Mouse (Mus musculus) bone marrow, adult 2 months (tissue): Measurements from ENCODE around the gene Mucl3. TPM values are rescaled to one million over a fixed set of nuclear protein-coding genes. Genes with fewer than 3 reads are reported as not detected.

Source experiments
- H3K27ac ChIP-seq: fragments of 200-500 bp; 2 replicates; pipeline ENCODE4 v1.5.1; 2012; ENCODE audit warnings: low read depth, mild to moderate bottlenecking, control low read depth, inconsistent platforms, low read length; ENCODE audit not compliant: control insufficient read depth, poor library complexity, insufficient read depth
- H3K4me1 ChIP-seq: fragments of 200-500 bp; 2 replicates; pipeline ENCODE4 v1.6.1; 2011; ENCODE audit warnings: low read length; ENCODE audit not compliant: control insufficient read depth, insufficient read depth
- H3K4me3 ChIP-seq: fragments of 200-500 bp; replicated peaks from 2 replicates; pipeline ENCODE3; 2011; ENCODE audit warnings: mild to moderate bottlenecking, low read depth, low read length, control low read depth; ENCODE audit not compliant: control insufficient read depth
- CTCF ChIP-seq: fragments of 200-500 bp; IDR thresholded peaks from 2 replicates; pipeline ENCODE4 v1.5.1; 2011; ENCODE audit warnings: low read length, control low read depth; ENCODE audit not compliant: control insufficient read depth, insufficient read depth
- POLR2A ChIP-seq: fragments of 200-500 bp; IDR thresholded peaks from 2 replicates; pipeline ENCODE4 v1.6.1; 2011; ENCODE audit warnings: low read depth, mild to moderate bottlenecking, control low read depth, low read length, borderline replicate concordance; ENCODE audit not compliant: control insufficient read depth
- WGBS: fragments of 180-500 bp; shearing (Covaris S2); methylation state at CpG from one replicate; pipeline ENCODE4 v1.1.7; 2018; 5-methylcytosine and 5-hydroxymethylcytosine counted together
- polyA plus RNA-seq: library from polyadenylated mRNA; stranded (reverse); fragments of >200 nt; gene quantifications from 2 replicates; pipeline ENCODE4 v1.2.4, GENCODE M21; 2011; ENCODE audit warnings: low replicate concordance; ENCODE audit not compliant: missing spikeins, insufficient read depth, insufficient read length

Mucl3 gene
- polyA plus RNA-seq, 1 experiment: not detected

- no peak for TF ChIP-seq POLR2A
- no peak for TF ChIP-seq CTCF
- H3K4me1 ChIP-seq: no peaks in the 10 kb centered on the region
- H3K4me3 ChIP-seq: peak within 1 kb of the TSS; percentile 64
- 2% methylated on average over 23 of the region's 23 CpGs for WGBS
- no peak within 1 kb of the TSS for H3K27ac ChIP-seq
Observed at GRCm38 (mm10) chr17:35673416-35674035, 30.0 kb upstream of the Mucl3 start, which contains the start of gene Gtf2h4. Gene Gtf2h4 (minus strand): TSS chr17:35673739.

DNA sequence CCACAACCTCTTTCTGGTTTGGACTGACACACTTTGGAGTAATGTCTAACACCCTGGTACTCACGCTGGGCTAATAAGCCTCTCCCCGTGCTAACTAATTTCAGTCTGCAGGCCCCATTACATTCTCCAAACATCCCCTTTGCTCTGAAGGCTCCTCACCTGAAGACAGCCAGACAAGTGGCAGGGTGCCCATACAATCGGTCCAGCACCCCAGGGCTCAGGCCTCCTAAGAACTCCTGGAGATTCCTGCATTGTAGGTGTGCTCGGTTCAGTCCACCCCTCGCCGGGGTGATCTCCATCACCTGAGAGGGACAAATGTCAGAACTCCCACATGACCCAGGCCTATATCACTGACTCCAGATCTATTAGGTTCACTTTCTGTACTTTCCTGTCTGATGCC lies 29.0 kb upstream of the Mucl3 start:
- no peak overlapping the region for H3K4me3 ChIP-seq
- no peak for TF ChIP-seq CTCF
- 89% methylated on average over 6 of the region's 6 CpGs for WGBS

DNA sequence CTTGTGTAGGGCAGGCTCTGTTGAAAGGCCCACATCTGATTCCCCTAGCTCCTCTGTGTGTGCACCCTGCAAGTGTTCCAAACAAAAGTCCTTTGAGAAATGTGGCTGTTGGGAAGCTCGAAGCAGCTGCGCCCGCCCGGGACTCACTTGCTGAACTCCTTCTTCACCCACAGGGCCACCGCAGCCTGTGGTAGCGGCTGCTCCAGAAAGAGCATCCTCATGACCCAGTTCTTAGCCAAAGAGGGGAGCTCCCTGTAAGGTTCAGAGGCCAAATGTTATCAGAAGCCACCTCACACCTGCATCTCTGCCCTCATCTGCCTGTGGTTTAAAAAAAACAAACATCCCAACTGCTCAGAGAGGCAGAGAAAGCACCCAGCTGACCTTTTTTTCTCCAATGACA lies 28.4 kb upstream of the Mucl3 start:
- no peak overlapping the region for H3K27ac ChIP-seq
- no peak overlapping the region for H3K4me3 ChIP-seq
- TF ChIP-seq POLR2A (no peak), CTCF (no peak)
- WGBS: 84% methylated on average over 6 of the region's 6 CpGs
- no peaks in the 10 kb centered on the region for H3K4me1 ChIP-seq

More for the DNA sequence above, 29.0 kb upstream of the Mucl3 start:
- Histone ChIP-seq H3K27ac (no peak overlapping the region), H3K4me1 (no peaks in the 10 kb centered on the region)

- no peak overlapping the region for H3K27ac ChIP-seq
- no peaks in the 10 kb centered on the region; the same call in 1 of the 2 replicates for H3K4me1 ChIP-seq
- H3K4me3 ChIP-seq: no peak overlapping the region
Observed at GRCm38 (mm10) chr17:35669731-35670130, 26.2 kb upstream of the Mucl3 start.

DNA sequence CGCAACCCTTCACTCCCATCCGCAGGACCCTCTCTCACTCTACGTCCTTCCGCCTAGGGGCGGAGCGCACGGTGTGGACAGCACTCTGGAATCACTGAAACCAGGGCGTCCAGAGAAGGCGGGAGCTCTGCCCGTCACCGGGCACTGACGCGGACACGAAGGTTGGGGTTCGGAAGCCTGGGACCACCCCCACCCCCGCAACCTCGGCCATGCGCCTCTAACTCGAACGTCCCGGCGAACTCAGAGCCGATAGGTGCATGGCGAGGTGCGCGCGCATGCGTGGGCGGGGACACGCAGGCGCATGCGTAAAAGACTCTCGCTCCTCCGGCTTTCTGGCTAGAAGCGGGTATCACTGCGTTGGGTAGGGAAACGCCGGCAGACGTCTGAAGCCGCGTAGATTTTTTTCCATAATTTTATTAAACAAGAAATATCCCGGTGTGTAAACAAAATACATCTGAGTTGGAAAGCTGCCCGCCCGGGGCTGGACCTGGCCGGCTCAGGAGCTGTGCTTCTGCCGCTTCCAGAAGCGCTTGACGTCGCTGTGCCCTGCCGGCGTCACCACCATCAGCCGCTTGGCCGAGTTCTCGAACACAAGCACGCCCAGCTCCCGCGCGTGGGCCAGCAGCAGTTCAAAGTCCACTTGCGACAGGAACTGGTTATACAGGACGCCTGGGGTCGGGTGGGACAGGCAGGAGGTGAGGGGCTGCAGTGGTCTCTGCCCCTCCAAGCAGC lies 24.0 kb upstream of the Mucl3 start, which contains the start of gene Vars2:
Gene Vars2 (minus strand): TSS at position 259 of the 732 bp plus-strand sequence.
- Histone ChIP-seq H3K4me3 (peak within 1 kb of the TSS; percentile 90), H3K27ac (peak within 1 kb of the TSS; percentile 67), H3K4me1 (no peaks in the 10 kb centered on the region; the same call in 1 of the 2 replicates)
- under 1% methylated on average over 61 of the region's 61 CpGs for WGBS
- TF ChIP-seq CTCF: no peak
- TF ChIP-seq POLR2A: peak; percentile 74

More at GRCm38 (mm10) chr17:35669731-35670130, 26.2 kb upstream of the Mucl3 start:
- TF ChIP-seq POLR2A: no peak
- TF ChIP-seq CTCF: no peak
- WGBS: 85% methylated on average over 9 of the region's 9 CpGs

GRCm38 (mm10) chr17:35666851-35667256 lies 23.4 kb upstream of the Mucl3 start:
- Histone ChIP-seq H3K4me3 (peak overlapping the region; percentile 90), H3K4me1 (no peaks in the 10 kb centered on the region; the same call in 1 of the 2 replicates), H3K27ac (peak overlapping the region; percentile 67)
- WGBS: 4% methylated on average over 13 of the region's 13 CpGs
- TF ChIP-seq CTCF (no peak), POLR2A (no peak)

DNA sequence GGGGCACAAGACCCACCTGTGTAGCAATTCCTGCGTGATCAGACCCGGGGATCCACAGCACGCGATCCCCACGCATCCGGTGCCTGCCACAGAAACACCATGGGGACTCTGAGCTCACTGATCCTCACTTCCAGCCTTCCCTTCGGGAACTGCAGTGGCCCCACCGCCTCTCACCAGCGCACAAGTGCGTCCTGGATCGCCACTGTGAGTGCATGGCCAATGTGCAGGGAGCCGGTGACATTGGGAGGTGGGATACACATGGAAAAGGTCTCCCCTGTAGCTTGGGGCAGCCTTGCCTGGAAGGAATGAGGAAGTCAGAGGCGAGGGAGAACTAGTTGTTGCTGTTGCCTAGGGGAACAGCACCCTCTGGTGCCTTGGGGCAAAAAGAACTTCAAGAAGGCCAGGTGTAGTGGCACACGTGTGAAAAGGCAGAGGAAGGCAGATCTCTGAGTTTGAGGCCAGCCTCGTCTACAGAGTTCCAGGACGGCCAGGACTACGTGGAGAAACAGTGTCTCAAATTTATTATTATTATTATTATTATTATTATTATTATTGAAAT lies 22.5 kb upstream of the Mucl3 start:
- H3K4me1 ChIP-seq: no peaks in the 10 kb centered on the region; the same call in 1 of the 2 replicates
- no peak overlapping the region for H3K27ac ChIP-seq
- no peak overlapping the region for H3K4me3 ChIP-seq
- TF ChIP-seq POLR2A: no peak
- TF ChIP-seq CTCF: peak; percentile 54; the same call in 1 of the 2 replicates
- 74% methylated on average over 17 of the region's 17 CpGs for WGBS

DNA sequence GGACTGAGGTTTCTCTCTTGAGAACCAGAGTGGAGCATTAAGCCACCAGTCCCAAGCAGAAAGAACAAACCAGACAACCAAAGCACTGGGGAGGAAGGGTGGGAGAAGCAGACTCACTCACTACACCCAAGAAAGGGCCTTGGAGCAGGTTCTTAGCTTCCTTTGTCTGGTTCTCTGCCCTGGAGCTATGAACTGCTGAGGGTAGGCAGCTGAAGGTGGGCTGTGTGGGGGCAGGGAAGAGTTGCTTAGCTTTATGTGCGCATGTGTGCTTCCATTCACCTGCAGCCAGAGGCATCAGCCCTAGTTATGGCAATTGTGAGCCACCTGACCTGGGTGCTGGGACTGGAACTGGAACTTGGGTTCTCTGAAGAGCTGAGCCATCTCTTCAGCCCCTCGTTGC lies 9.6 kb upstream of the Mucl3 start:
- Histone ChIP-seq H3K4me1 (no peaks in the 10 kb centered on the region), H3K4me3 (no peak overlapping the region), H3K27ac (no peak overlapping the region)
- TF ChIP-seq POLR2A (no peak), CTCF (no peak)
- 75% methylated on average over 2 of the region's 2 CpGs for WGBS
